Mouse (Mus musculus) megakaryocyte, embryonic 14.5 days (primary cell): ENCODE results near the gene Gm49353.

Experiments used
- FLI1 ChIP-seq: IDR thresholded peaks from 2 replicates; pipeline ENCODE4 v1.6.1; 2012; ENCODE audit warnings: low read length, inconsistent platforms, mixed read lengths
- GATA1 ChIP-seq: IDR thresholded peaks from 3 replicates; pipeline ENCODE4 v1.6.1; 2012; ENCODE audit warnings: mixed read lengths, low read length, inconsistent platforms, borderline replicate concordance

DNA sequence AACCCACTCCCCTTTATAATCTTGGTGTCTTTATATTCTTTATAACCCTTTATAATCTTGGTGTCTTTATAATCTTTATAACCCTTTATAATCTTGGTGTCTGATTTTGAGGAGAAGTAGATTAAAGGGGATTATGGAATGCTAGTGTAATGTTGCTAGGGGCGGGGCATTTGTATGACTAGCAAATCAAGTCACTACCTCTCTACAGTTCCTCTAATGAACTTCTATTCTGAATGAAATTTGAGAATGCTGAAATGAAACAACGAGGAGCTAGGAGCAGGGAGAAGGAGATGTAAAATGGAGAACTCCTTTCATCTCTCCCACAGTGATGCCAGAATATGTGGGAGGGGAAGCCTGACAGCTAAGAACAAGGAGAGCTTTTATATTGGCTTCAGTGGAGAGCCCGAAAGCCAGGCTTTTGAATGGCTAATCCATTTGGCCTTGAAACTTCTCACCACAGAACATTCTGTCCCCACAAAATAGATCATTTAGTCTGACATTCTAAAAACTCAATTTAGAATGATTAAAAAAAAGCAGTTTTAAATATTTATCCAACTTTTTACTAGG lies 14.9 kb downstream of the Gm49353 start:
- TF ChIP-seq GATA1: no peak
- no peak for TF ChIP-seq FLI1
